Mouse (Mus musculus): ENCODE measurements at regions not wholly inside any gene's neighbourhood (a gene's known extent, or its start where the extent isn't known, plus 50 kb on each side); places are given as distances from the start of the nearest gene placed in this dataset.

DNA sequence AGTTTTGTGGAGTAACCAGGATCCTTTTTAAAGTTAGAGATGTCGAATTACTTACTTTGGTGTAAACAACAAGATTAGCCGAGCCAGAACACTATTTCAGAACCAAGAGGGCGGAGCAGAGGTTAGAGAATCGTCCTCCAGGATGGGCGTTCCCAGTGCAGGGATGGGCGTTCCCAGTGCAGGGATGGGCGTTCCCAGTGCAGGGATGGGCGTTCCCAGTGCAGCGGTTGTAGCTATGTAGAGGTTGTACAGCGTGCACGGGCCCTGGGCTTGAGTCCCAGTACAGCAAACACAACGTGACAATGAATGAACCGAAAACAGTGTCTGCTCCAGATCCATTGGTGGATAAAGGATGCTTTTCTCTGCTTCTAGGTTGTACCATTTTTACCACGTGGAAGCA lies 125.8 kb upstream of the Tbc1d5 start:
- no peak for TF ChIP-seq POLR2A (IDR thresholded peaks at IDR 0.05; ENCODE audit: extremely low read depth, insufficient read depth, low read length)
- no peak for TF ChIP-seq CTCF (IDR thresholded peaks at IDR 0.05; ENCODE audit: low read depth, low read length)
